Mouse (Mus musculus): ENCODE measurements around the gene Sptbn1.

DNA sequence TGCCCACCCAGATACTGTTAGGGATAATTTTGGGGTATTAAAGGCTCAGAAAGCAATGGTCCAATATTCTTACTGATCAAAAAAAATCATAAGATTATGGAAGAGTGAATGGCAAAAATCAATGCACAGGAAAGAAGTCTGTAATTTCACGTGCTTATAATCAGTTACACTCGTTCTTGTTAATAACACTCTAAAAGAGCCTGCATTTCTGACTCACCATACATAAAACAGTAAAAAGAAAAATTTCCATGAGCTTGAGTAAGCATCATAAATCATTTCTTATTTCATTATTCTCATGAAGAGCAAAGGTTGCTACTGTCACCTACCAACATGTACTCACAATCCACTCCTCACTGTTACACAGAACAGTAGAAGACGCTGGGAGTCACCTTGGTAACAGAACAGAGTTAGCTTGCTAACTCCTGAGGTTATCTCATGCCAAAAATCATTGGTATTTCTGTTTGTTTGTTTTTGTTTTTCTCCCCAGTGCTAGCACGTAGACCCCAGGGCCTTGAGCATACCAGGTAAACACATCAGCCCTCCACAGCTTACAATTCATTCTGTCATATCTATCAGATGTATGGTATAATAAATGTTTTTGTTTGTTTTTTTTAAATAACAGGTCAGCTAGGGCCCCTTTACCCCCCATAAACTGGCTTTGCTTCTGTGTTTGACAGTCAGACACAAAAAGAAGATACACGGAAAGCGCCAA, 57.7 kb downstream of the Sptbn1 start:
- TF ChIP-seq CTCF (IDR thresholded peaks at IDR 0.05; ENCODE audit: low read depth) (no peak), EP300 (IDR thresholded peaks at IDR 0.05; ENCODE audit: low read depth) (no peak)

Data from heart, postnatal 0 days (tissue).